Mouse (Mus musculus): ENCODE measurements at regions not wholly inside any gene's neighbourhood (a gene's known extent, or its start where the extent isn't known, plus 50 kb on each side); places are given as distances from the start of the nearest gene placed in this dataset.

GRCm38 (mm10) chr16:86115587-86116376, 214.2 kb upstream of the Adamts5 start:
- Histone ChIP-seq H3K4me2 (ENCODE audit: low read length) (no peak overlapping the region), H3K36me3 (ENCODE audit: control insufficient read depth, insufficient read depth, low read length) (no peaks in the 10 kb centered on the region)
- 76% methylated on average over 2 of the region's 2 CpGs for WGBS

GRCm38 (mm10) chr16:86094461-86094860, 192.8 kb upstream of the Adamts5 start:
- Histone ChIP-seq H3K9ac (ENCODE audit: low read length) (no peak overlapping the region), H3K27ac (ENCODE audit: low read depth) (no peak overlapping the region), H3K27me3 (replicated peaks; ENCODE audit: control insufficient read depth, insufficient read depth, low read length) (no peaks in the 10 kb centered on the region), H3K4me2 (ENCODE audit: low read length) (no peak overlapping the region), H3K4me1 (replicated peaks; ENCODE audit: control insufficient read depth, insufficient read depth, low read length) (no peaks in the 10 kb centered on the region), H3K4me3 (ENCODE audit: low read depth, low read length) (no peak overlapping the region), H3K9me3 (ENCODE audit: control insufficient read depth, low read length) (no peaks in the 10 kb centered on the region), H3K36me3 (ENCODE audit: control insufficient read depth, insufficient read depth, low read length) (no peaks in the 10 kb centered on the region)
- ATAC-seq (replicated peaks; ENCODE audit: low FRiP score, low TSS enrichment, low read depth), result no peak
- WGBS, result 82% methylated on average over 2 of the region's 2 CpGs
- no peak for DNase-seq (ENCODE audit: low spot score)

More at GRCm38 (mm10) chr16:86115587-86116376, 214.2 kb upstream of the Adamts5 start:
- H3K27me3 ChIP-seq (replicated peaks; ENCODE audit: control insufficient read depth, insufficient read depth, low read length), result no peaks in the 10 kb centered on the region
- no peak overlapping the region for H3K9ac ChIP-seq (ENCODE audit: low read length)
- H3K27ac ChIP-seq (ENCODE audit: low read depth), result no peak overlapping the region
- no peaks in the 10 kb centered on the region for H3K9me3 ChIP-seq (ENCODE audit: control insufficient read depth, low read length)
- no peaks in the 10 kb centered on the region for H3K4me1 ChIP-seq (replicated peaks; ENCODE audit: control insufficient read depth, insufficient read depth, low read length)
- no peak for DNase-seq (ENCODE audit: low spot score)
- H3K4me3 ChIP-seq (ENCODE audit: low read depth, low read length), result no peak overlapping the region
- no peak for ATAC-seq (replicated peaks; ENCODE audit: low FRiP score, low TSS enrichment, low read depth)

GRCm38 (mm10) chr16:86090175-86090574, 188.5 kb upstream of the Adamts5 start:
- no peak overlapping the region for H3K4me2 ChIP-seq (ENCODE audit: low read length)
- no peaks in the 10 kb centered on the region for H3K27me3 ChIP-seq (replicated peaks; ENCODE audit: control insufficient read depth, insufficient read depth, low read length)
- no peak overlapping the region for H3K9ac ChIP-seq (ENCODE audit: low read length)
- no peaks in the 10 kb centered on the region for H3K9me3 ChIP-seq (ENCODE audit: control insufficient read depth, low read length)
- ATAC-seq (replicated peaks; ENCODE audit: low FRiP score, low TSS enrichment, low read depth) (no peak), DNase-seq (ENCODE audit: low spot score) (no peak)
- H3K36me3 ChIP-seq (ENCODE audit: control insufficient read depth, insufficient read depth, low read length), result no peaks in the 10 kb centered on the region
- no peaks in the 10 kb centered on the region for H3K4me1 ChIP-seq (replicated peaks; ENCODE audit: control insufficient read depth, insufficient read depth, low read length)
- no peak overlapping the region for H3K27ac ChIP-seq (ENCODE audit: low read depth)
- 88% methylated on average over 6 of the region's 6 CpGs for WGBS
- H3K4me3 ChIP-seq (ENCODE audit: low read depth, low read length), result no peak overlapping the region

GRCm38 (mm10) chr16:86087421-86087820, 185.8 kb upstream of the Adamts5 start:
- no peak for ATAC-seq (replicated peaks; ENCODE audit: low FRiP score, low TSS enrichment, low read depth)
- Histone ChIP-seq H3K4me2 (ENCODE audit: low read length) (no peak overlapping the region), H3K4me3 (ENCODE audit: low read depth, low read length) (no peak overlapping the region), H3K36me3 (ENCODE audit: control insufficient read depth, insufficient read depth, low read length) (no peaks in the 10 kb centered on the region), H3K27me3 (replicated peaks; ENCODE audit: control insufficient read depth, insufficient read depth, low read length) (no peaks in the 10 kb centered on the region), H3K9me3 (ENCODE audit: control insufficient read depth, low read length) (no peaks in the 10 kb centered on the region), H3K27ac (ENCODE audit: low read depth) (no peak overlapping the region), H3K4me1 (replicated peaks; ENCODE audit: control insufficient read depth, insufficient read depth, low read length) (no peaks in the 10 kb centered on the region), H3K9ac (ENCODE audit: low read length) (no peak overlapping the region)
- 86% methylated on average over 3 of the region's 3 CpGs for WGBS
- no peak for DNase-seq (ENCODE audit: low spot score)

GRCm38 (mm10) chr16:86067628-86068364, 166.2 kb upstream of the Adamts5 start:
- no peak overlapping the region for H3K27ac ChIP-seq (ENCODE audit: low read depth)
- no peaks in the 10 kb centered on the region for H3K9me3 ChIP-seq (ENCODE audit: control insufficient read depth, low read length)
- no peak overlapping the region for H3K9ac ChIP-seq (ENCODE audit: low read length)
- no peak for DNase-seq (ENCODE audit: low spot score)
- no peak overlapping the region for H3K4me2 ChIP-seq (ENCODE audit: low read length)
- H3K27me3 ChIP-seq (replicated peaks; ENCODE audit: control insufficient read depth, insufficient read depth, low read length), result no peaks in the 10 kb centered on the region
- H3K4me1 ChIP-seq (replicated peaks; ENCODE audit: control insufficient read depth, insufficient read depth, low read length), result no peaks in the 10 kb centered on the region
- no peak for ATAC-seq (replicated peaks; ENCODE audit: low FRiP score, low TSS enrichment, low read depth)
- no peaks in the 10 kb centered on the region for H3K36me3 ChIP-seq (ENCODE audit: control insufficient read depth, insufficient read depth, low read length)
- H3K4me3 ChIP-seq (ENCODE audit: low read depth, low read length), result no peak overlapping the region
- 64% methylated on average over 3 of the region's 3 CpGs for WGBS

GRCm38 (mm10) chr16:86060087-86060486, 158.5 kb upstream of the Adamts5 start:
- 71% methylated on average over 5 of the region's 5 CpGs for WGBS

GRCm38 (mm10) chr16:86044695-86045094, 143.1 kb upstream of the Adamts5 start:
- Histone ChIP-seq H3K4me1 (replicated peaks; ENCODE audit: control insufficient read depth, insufficient read depth, low read length) (no peaks in the 10 kb centered on the region), H3K4me3 (ENCODE audit: low read depth, low read length) (no peak overlapping the region), H3K36me3 (ENCODE audit: control insufficient read depth, insufficient read depth, low read length) (no peaks in the 10 kb centered on the region), H3K9ac (ENCODE audit: low read length) (no peak overlapping the region), H3K9me3 (ENCODE audit: control insufficient read depth, low read length) (no peaks in the 10 kb centered on the region), H3K4me2 (ENCODE audit: low read length) (no peak overlapping the region), H3K27me3 (replicated peaks; ENCODE audit: control insufficient read depth, insufficient read depth, low read length) (no peaks in the 10 kb centered on the region), H3K27ac (ENCODE audit: low read depth) (no peak overlapping the region)
- no peak for DNase-seq (ENCODE audit: low spot score)
- 97% methylated on average over 2 of the region's 2 CpGs for WGBS
- ATAC-seq (replicated peaks; ENCODE audit: low FRiP score, low TSS enrichment, low read depth), result no peak

More at GRCm38 (mm10) chr16:86060087-86060486, 158.5 kb upstream of the Adamts5 start:
- H3K36me3 ChIP-seq (ENCODE audit: control insufficient read depth, insufficient read depth, low read length), result no peaks in the 10 kb centered on the region
- DNase-seq (ENCODE audit: low spot score), result no peak
- no peak overlapping the region for H3K27ac ChIP-seq (ENCODE audit: low read depth)
- no peak overlapping the region for H3K9ac ChIP-seq (ENCODE audit: low read length)
- H3K4me1 ChIP-seq (replicated peaks; ENCODE audit: control insufficient read depth, insufficient read depth, low read length), result no peaks in the 10 kb centered on the region
- no peak overlapping the region for H3K4me3 ChIP-seq (ENCODE audit: low read depth, low read length)
- no peaks in the 10 kb centered on the region for H3K27me3 ChIP-seq (replicated peaks; ENCODE audit: control insufficient read depth, insufficient read depth, low read length)
- no peak overlapping the region for H3K4me2 ChIP-seq (ENCODE audit: low read length)
- ATAC-seq (replicated peaks; ENCODE audit: low FRiP score, low TSS enrichment, low read depth), result no peak
- no peaks in the 10 kb centered on the region for H3K9me3 ChIP-seq (ENCODE audit: control insufficient read depth, low read length)

- Histone ChIP-seq H3K27me3 (replicated peaks; ENCODE audit: control insufficient read depth, insufficient read depth, low read length) (no peaks in the 10 kb centered on the region), H3K9ac (ENCODE audit: low read length) (no peak overlapping the region), H3K9me3 (ENCODE audit: control insufficient read depth, low read length) (no peaks in the 10 kb centered on the region), H3K27ac (ENCODE audit: low read depth) (no peak overlapping the region), H3K36me3 (ENCODE audit: control insufficient read depth, insufficient read depth, low read length) (no peaks in the 10 kb centered on the region), H3K4me2 (ENCODE audit: low read length) (no peak overlapping the region), H3K4me3 (ENCODE audit: low read depth, low read length) (no peak overlapping the region), H3K4me1 (replicated peaks; ENCODE audit: control insufficient read depth, insufficient read depth, low read length) (no peaks in the 10 kb centered on the region)
- ATAC-seq (replicated peaks; ENCODE audit: low FRiP score, low TSS enrichment, low read depth), result no peak
- no peak for DNase-seq (ENCODE audit: low spot score)
- WGBS, result 78% methylated on average over 9 of the region's 9 CpGs
These were observed 133.1 kb upstream of the Adamts5 start for GRCm38 (mm10) chr16:86034772-86035171.

Data from intestine, embryonic 14.5 days (tissue).